Mouse (Mus musculus) MN1 (cell line): ENCODE data around the gene Ufsp2.

Source experiments
- DNase-seq: peaks from one replicate; pipeline ENCODE4 v3.0.0-alpha.2; 2016; ENCODE audit warnings: low spot score

Gene Ufsp2

GRCm38 (mm10) chr8:46010746-46011680 lies 35.7 kb downstream of the Ufsp2 start:
- DNase-seq = no peak

- DNase-seq = no peak
Measured at GRCm38 (mm10) chr8:46022203-46022602, 46.9 kb downstream of the Ufsp2 start.

GRCm38 (mm10) chr8:46022758-46023157 lies 47.4 kb downstream of the Ufsp2 start:
- DNase-seq = no peak

GRCm38 (mm10) chr8:46024392-46024791 lies 49.1 kb downstream of the Ufsp2 start:
- no peak for DNase-seq

- DNase-seq = no peak
Measured at GRCm38 (mm10) chr8:46036217-46036616, 60.9 kb downstream of the Ufsp2 start.

- no peak for DNase-seq
Measured at GRCm38 (mm10) chr8:46039666-46040065, 64.3 kb downstream of the Ufsp2 start.

- no peak for DNase-seq
Measured at GRCm38 (mm10) chr8:46040260-46040659, 64.9 kb downstream of the Ufsp2 start.
